Mouse (Mus musculus) small intestine, adult 2 months (tissue): ENCODE results near the gene Adamtsl1. TPM values are rescaled to one million over a fixed set of nuclear protein-coding genes. Genes with fewer than 3 reads are reported as not detected.

Experiments
- H3K27ac ChIP-seq: fragments of 200-500 bp; 2 replicates; pipeline ENCODE4 v1.5.1; 2012; ENCODE audit warnings: low read depth, low read length, control low read depth, inconsistent platforms; ENCODE audit not compliant: insufficient read depth
- H3K27me3 ChIP-seq: fragments of 200-500 bp; 2 replicates; pipeline ENCODE4 v1.6.1; 2012; ENCODE audit warnings: mild to moderate bottlenecking, moderate library complexity, low read length, inconsistent platforms; ENCODE audit not compliant: control insufficient read depth, insufficient read depth
- H3K36me3 ChIP-seq: fragments of 200-500 bp; 2 replicates; pipeline ENCODE4 v1.6.1; 2012; ENCODE audit warnings: mild to moderate bottlenecking, low read length, control low read depth, inconsistent platforms; ENCODE audit not compliant: control insufficient read depth, insufficient read depth
- H3K4me1 ChIP-seq: fragments of 200-500 bp; 2 replicates; pipeline ENCODE4 v1.6.1; 2012; ENCODE audit warnings: low read length, inconsistent platforms, mixed read lengths; ENCODE audit not compliant: control insufficient read depth, insufficient read depth, insufficient read length
- H3K4me3 ChIP-seq: fragments of 200-500 bp; 2 replicates; pipeline ENCODE4 v1.5.1; 2012; ENCODE audit warnings: low read depth, mild to moderate bottlenecking, control low read depth, inconsistent platforms, low read length, moderate library complexity
- CTCF ChIP-seq: fragments of 200-500 bp; IDR thresholded peaks from 2 replicates; pipeline ENCODE4 v1.5.1; 2012; ENCODE audit warnings: low read depth, mild to moderate bottlenecking, control low read depth, inconsistent platforms, low read length, moderate library complexity, mixed read lengths; ENCODE audit not compliant: insufficient replicate concordance, insufficient read length; ENCODE audit errors: extremely low read depth
- POLR2A ChIP-seq: fragments of 200-500 bp; IDR thresholded peaks from 2 replicates; pipeline ENCODE4 v1.6.1; 2012; ENCODE audit warnings: low read depth, mild to moderate bottlenecking, control low read depth, inconsistent platforms, low read length, moderate library complexity
- WGBS: fragments of 180-500 bp; shearing (Covaris S2); methylation state at CpG from one replicate; pipeline ENCODE4 v1.1.7; 2018; 5-methylcytosine and 5-hydroxymethylcytosine counted together
- polyA plus RNA-seq: library from polyadenylated mRNA; depleted of rRNA; stranded (reverse); fragments of >200 nt; gene quantifications from 2 replicates; pipeline ENCODE4 v1.2.3, GENCODE M21; 2012

Adamtsl1 gene
- polyA plus RNA-seq, 1 experiment: 1.1 TPM

GRCm38 (mm10) chr4:85957879-85958278, 443.9 kb downstream of the Adamtsl1 start:
- 72% methylated on average over 1 of the region's 1 CpGs for WGBS
- Histone ChIP-seq H3K27ac (no peak overlapping the region), H3K4me3 (no peak overlapping the region), H3K27me3 (no peaks in the 10 kb centered on the region), H3K36me3 (no peaks in the 10 kb centered on the region), H3K4me1 (no peaks in the 10 kb centered on the region)
- no peak for TF ChIP-seq POLR2A
- TF ChIP-seq CTCF: no peak

- Histone ChIP-seq H3K36me3 (no peaks in the 10 kb centered on the region), H3K27me3 (no peaks in the 10 kb centered on the region), H3K4me3 (no peak overlapping the region), H3K27ac (no peak overlapping the region), H3K4me1 (no peaks in the 10 kb centered on the region)
- TF ChIP-seq POLR2A (no peak), CTCF (no peak)
- 65% methylated on average over 2 of the region's 2 CpGs for WGBS
Measured at GRCm38 (mm10) chr4:85959019-85959418, 445.0 kb downstream of the Adamtsl1 start.

GRCm38 (mm10) chr4:85976188-85976587, 462.2 kb downstream of the Adamtsl1 start:
- H3K36me3 ChIP-seq: no peaks in the 10 kb centered on the region
- no peaks in the 10 kb centered on the region for H3K4me1 ChIP-seq
- WGBS: 69% methylated on average over 3 of the region's 3 CpGs
- TF ChIP-seq POLR2A: no peak
- no peak for TF ChIP-seq CTCF
- no peak overlapping the region for H3K27ac ChIP-seq
- no peak overlapping the region for H3K4me3 ChIP-seq
- no peaks in the 10 kb centered on the region for H3K27me3 ChIP-seq

GRCm38 (mm10) chr4:85979206-85979605, 465.2 kb downstream of the Adamtsl1 start:
- no peaks in the 10 kb centered on the region for H3K4me1 ChIP-seq
- no peak overlapping the region for H3K4me3 ChIP-seq
- no peaks in the 10 kb centered on the region for H3K36me3 ChIP-seq
- WGBS: 61% methylated on average over 10 of the region's 10 CpGs
- no peaks in the 10 kb centered on the region for H3K27me3 ChIP-seq
- H3K27ac ChIP-seq: no peak overlapping the region
- no peak for TF ChIP-seq POLR2A
- no peak for TF ChIP-seq CTCF

GRCm38 (mm10) chr4:86006596-86006995, 492.6 kb downstream of the Adamtsl1 start:
- no peak overlapping the region for H3K4me3 ChIP-seq
- H3K27ac ChIP-seq: no peak overlapping the region
- H3K27me3 ChIP-seq: no peaks in the 10 kb centered on the region
- WGBS: 74% methylated on average over 5 of the region's 5 CpGs
- H3K36me3 ChIP-seq: no peaks in the 10 kb centered on the region
- no peaks in the 10 kb centered on the region for H3K4me1 ChIP-seq
- TF ChIP-seq POLR2A (no peak), CTCF (no peak)

- H3K4me1 ChIP-seq: no peaks in the 10 kb centered on the region
- H3K27ac ChIP-seq: no peak overlapping the region
- no peak overlapping the region for H3K4me3 ChIP-seq
- H3K27me3 ChIP-seq: no peaks in the 10 kb centered on the region
- no peaks in the 10 kb centered on the region for H3K36me3 ChIP-seq
- WGBS: 82% methylated on average over 3 of the region's 3 CpGs
- TF ChIP-seq CTCF (no peak), POLR2A (no peak)
Measured at GRCm38 (mm10) chr4:86013640-86014039, 499.7 kb downstream of the Adamtsl1 start.

- no peak for TF ChIP-seq CTCF
- TF ChIP-seq POLR2A: no peak
- no peaks in the 10 kb centered on the region for H3K4me1 ChIP-seq
- 88% methylated on average over 1 of the region's 1 CpGs for WGBS
- no peak overlapping the region for H3K27ac ChIP-seq
- no peak overlapping the region for H3K4me3 ChIP-seq
- H3K27me3 ChIP-seq: no peaks in the 10 kb centered on the region
- H3K36me3 ChIP-seq: no peaks in the 10 kb centered on the region
Measured at GRCm38 (mm10) chr4:86018928-86019327, 505.0 kb downstream of the Adamtsl1 start.

- Histone ChIP-seq H3K4me3 (no peak overlapping the region), H3K4me1 (no peaks in the 10 kb centered on the region), H3K27ac (no peak overlapping the region), H3K27me3 (no peaks in the 10 kb centered on the region), H3K36me3 (no peaks in the 10 kb centered on the region)
- 49% methylated on average over 4 of the region's 4 CpGs for WGBS
- TF ChIP-seq CTCF (no peak), POLR2A (no peak)
Measured at GRCm38 (mm10) chr4:86019586-86019985, 505.6 kb downstream of the Adamtsl1 start.
